Mouse (Mus musculus): ENCODE measurements around the gene Ntan1. TPM values are rescaled to one million over a fixed set of nuclear protein-coding genes. Genes with fewer than 3 reads are reported as not detected.
"Not testable (repeated sequence)": the region's sequence is repeated elsewhere in the genome, so short reads cannot be mapped to it uniquely, and the experiment has no call there.

Ntan1 gene
- polyA plus RNA-seq, 1 experiment from 2014 or later = 191 TPM

GRCm38 (mm10) chr16:13845031-13845430 lies 26.4 kb downstream of the Ntan1 start:
- peaks cover 2% of the 10 kb centered on the region; the same call in 1 of the 2 replicates for H3K36me3 ChIP-seq (ENCODE audit: control insufficient read depth, insufficient read depth, low read length)
- 98% methylated on average over 5 of the region's 5 CpGs for WGBS
- H3K9ac ChIP-seq (ENCODE audit: low read depth, low read length) = no peak overlapping the region
- H3K27ac ChIP-seq (ENCODE audit: low read depth, low read length) = no peak overlapping the region
- no peak for ATAC-seq (ENCODE audit: low FRiP score)
- H3K9me3 ChIP-seq (ENCODE audit: control insufficient read depth, low read length) = no peaks in the 10 kb centered on the region
- H3K4me1 ChIP-seq (replicated peaks; ENCODE audit: control insufficient read depth, insufficient read depth, low read length) = no peaks in the 10 kb centered on the region
- H3K4me3 ChIP-seq (ENCODE audit: low read depth, low read length) = no peak overlapping the region
- H3K27me3 ChIP-seq (ENCODE audit: control insufficient read depth, insufficient read depth, low read length) = no peaks in the 10 kb centered on the region
- no peak for DNase-seq (ENCODE audit: low spot score)
- H3K4me2 ChIP-seq (replicated peaks; ENCODE audit: low read depth, low read length) = no peak overlapping the region

- H3K27me3 ChIP-seq (ENCODE audit: control insufficient read depth, insufficient read depth, low read length) = no peaks in the 10 kb centered on the region
- ATAC-seq (ENCODE audit: low FRiP score) = no peak
- no peak overlapping the region for H3K27ac ChIP-seq (ENCODE audit: low read depth, low read length)
- no peaks in the 10 kb centered on the region for H3K9me3 ChIP-seq (ENCODE audit: control insufficient read depth, low read length)
- 100% methylated on average over 1 of the region's 1 CpGs for WGBS
- no peak overlapping the region for H3K9ac ChIP-seq (ENCODE audit: low read depth, low read length)
- H3K4me2 ChIP-seq (replicated peaks; ENCODE audit: low read depth, low read length) = no peak overlapping the region
- H3K4me1 ChIP-seq (replicated peaks; ENCODE audit: control insufficient read depth, insufficient read depth, low read length) = no peaks in the 10 kb centered on the region
- no peak for DNase-seq (ENCODE audit: low spot score)
- no peaks in the 10 kb centered on the region; the same call in 1 of the 2 replicates for H3K36me3 ChIP-seq (ENCODE audit: control insufficient read depth, insufficient read depth, low read length)
- no peak overlapping the region for H3K4me3 ChIP-seq (ENCODE audit: low read depth, low read length)
Measured at GRCm38 (mm10) chr16:13846675-13847074, 28.0 kb downstream of the Ntan1 start.

DNA sequence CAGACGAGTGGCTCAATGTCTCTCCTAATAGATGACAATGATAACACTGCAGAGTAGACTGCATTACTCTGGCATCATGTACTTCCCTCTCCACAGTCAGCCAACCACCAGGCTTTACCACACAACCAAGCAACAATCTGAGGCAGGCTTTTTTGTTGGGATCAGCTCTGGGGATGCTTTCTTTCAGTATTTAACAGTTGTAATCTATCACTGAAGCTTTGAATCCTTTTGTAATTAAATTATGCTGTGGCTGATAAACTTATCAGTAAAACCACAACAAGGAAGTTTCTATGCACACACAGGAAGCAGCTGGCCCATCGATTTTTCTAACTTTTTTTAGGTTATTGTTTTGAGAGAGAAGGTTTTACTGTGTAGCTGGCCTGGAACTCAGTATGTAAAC lies 29.7 kb downstream of the Ntan1 start:
- DNase-seq (ENCODE audit: low spot score) (no peak), ATAC-seq (ENCODE audit: low FRiP score) (no peak)
- H3K4me3 ChIP-seq (ENCODE audit: low read depth, low read length) = no peak overlapping the region
- no peak overlapping the region for H3K27ac ChIP-seq (ENCODE audit: low read depth, low read length)
- H3K36me3 ChIP-seq (ENCODE audit: control insufficient read depth, insufficient read depth, low read length) = no peaks in the 10 kb centered on the region
- no peaks in the 10 kb centered on the region for H3K9me3 ChIP-seq (ENCODE audit: control insufficient read depth, low read length)
- H3K4me2 ChIP-seq (replicated peaks; ENCODE audit: low read depth, low read length) = no peak overlapping the region
- H3K9ac ChIP-seq (ENCODE audit: low read depth, low read length) = no peak overlapping the region
- H3K4me1 ChIP-seq (replicated peaks; ENCODE audit: control insufficient read depth, insufficient read depth, low read length) = no peaks in the 10 kb centered on the region
- WGBS = 82% methylated on average over 2 of the region's 2 CpGs
- no peaks in the 10 kb centered on the region for H3K27me3 ChIP-seq (ENCODE audit: control insufficient read depth, insufficient read depth, low read length)

DNA sequence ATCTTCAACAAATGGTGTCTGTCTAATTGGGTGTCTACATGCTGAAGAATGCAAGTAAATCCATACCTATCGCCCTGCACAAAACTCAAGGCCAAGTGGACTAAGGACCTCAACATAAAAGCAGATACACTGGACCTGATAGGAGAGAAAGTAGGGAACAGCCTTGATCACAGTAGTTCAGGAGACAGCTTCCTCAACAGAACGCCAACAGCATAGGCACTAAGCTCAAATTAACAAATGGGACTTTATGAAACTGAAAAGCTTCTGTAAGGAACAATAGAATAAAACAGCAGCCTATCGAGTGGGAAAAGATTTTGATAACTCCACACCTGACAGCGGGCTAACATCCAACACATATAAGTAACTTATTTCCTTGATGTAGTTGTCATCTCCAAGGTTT lies 32.8 kb downstream of the Ntan1 start:
- no peak overlapping the region for H3K27ac ChIP-seq (ENCODE audit: low read depth, low read length)
- no peak overlapping the region for H3K9ac ChIP-seq (ENCODE audit: low read depth, low read length)
- DNase-seq (ENCODE audit: low spot score) (no peak), ATAC-seq (ENCODE audit: low FRiP score) (no peak)
- H3K9me3 ChIP-seq (ENCODE audit: control insufficient read depth, low read length) = no peaks in the 10 kb centered on the region
- no peaks in the 10 kb centered on the region for H3K27me3 ChIP-seq (ENCODE audit: control insufficient read depth, insufficient read depth, low read length)
- no peak overlapping the region for H3K4me2 ChIP-seq (replicated peaks; ENCODE audit: low read depth, low read length)
- no peak overlapping the region for H3K4me3 ChIP-seq (ENCODE audit: low read depth, low read length)
- no peaks in the 10 kb centered on the region for H3K4me1 ChIP-seq (replicated peaks; ENCODE audit: control insufficient read depth, insufficient read depth, low read length)
- 92% methylated on average over 4 of the region's 4 CpGs for WGBS
- no peaks in the 10 kb centered on the region for H3K36me3 ChIP-seq (ENCODE audit: control insufficient read depth, insufficient read depth, low read length)

- Histone ChIP-seq H3K27me3 (ENCODE audit: control insufficient read depth, insufficient read depth, low read length) (no peaks in the 10 kb centered on the region), H3K9me3 (ENCODE audit: control insufficient read depth, low read length) (no peaks in the 10 kb centered on the region), H3K27ac (ENCODE audit: low read depth, low read length) (no peak overlapping the region), H3K4me3 (ENCODE audit: low read depth, low read length) (no peak overlapping the region), H3K36me3 (ENCODE audit: control insufficient read depth, insufficient read depth, low read length) (no peaks in the 10 kb centered on the region), H3K4me1 (replicated peaks; ENCODE audit: control insufficient read depth, insufficient read depth, low read length) (no peaks in the 10 kb centered on the region), H3K9ac (ENCODE audit: low read depth, low read length) (no peak overlapping the region), H3K4me2 (replicated peaks; ENCODE audit: low read depth, low read length) (no peak overlapping the region)
- ATAC-seq (ENCODE audit: low FRiP score) (no peak), DNase-seq (ENCODE audit: low spot score) (no peak)
- 92% methylated on average over 4 of the region's 4 CpGs for WGBS
Measured at GRCm38 (mm10) chr16:13853886-13854285, 35.2 kb downstream of the Ntan1 start.

DNA sequence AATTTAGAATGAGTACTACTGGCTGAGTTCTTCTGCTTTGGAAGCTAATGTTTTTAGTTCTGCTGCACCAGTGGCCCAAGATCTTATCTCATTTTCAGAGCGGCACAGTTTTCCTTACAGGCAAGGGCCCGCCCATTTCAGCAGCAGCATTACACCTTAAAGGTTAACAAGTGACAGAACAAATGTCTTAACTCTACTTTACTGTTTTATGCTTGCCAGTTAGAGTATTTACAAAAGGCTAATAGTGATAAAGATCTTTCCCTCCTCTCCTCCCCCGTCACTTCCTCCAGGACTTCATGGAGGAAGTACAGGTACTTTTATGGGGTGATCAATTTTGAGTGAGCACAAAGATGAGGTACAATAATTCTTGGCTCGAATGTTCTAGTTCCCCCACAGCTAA lies 47.4 kb downstream of the Ntan1 start:
- no peaks in the 10 kb centered on the region for H3K9me3 ChIP-seq (ENCODE audit: control insufficient read depth, low read length)
- 0 out of 2 replicates have a peak, but pooled peaks cover 4% of the 10 kb centered on the region for H3K4me1 ChIP-seq (replicated peaks; ENCODE audit: control insufficient read depth, insufficient read depth, low read length)
- no peaks in the 10 kb centered on the region for H3K27me3 ChIP-seq (ENCODE audit: control insufficient read depth, insufficient read depth, low read length)
- no peak overlapping the region for H3K4me2 ChIP-seq (replicated peaks; ENCODE audit: low read depth, low read length)
- WGBS = 81% methylated on average over 4 of the region's 4 CpGs
- no peak overlapping the region for H3K4me3 ChIP-seq (ENCODE audit: low read depth, low read length)
- no peak overlapping the region for H3K27ac ChIP-seq (ENCODE audit: low read depth, low read length)
- DNase-seq (ENCODE audit: low spot score) (no peak), ATAC-seq (ENCODE audit: low FRiP score) (no peak)
- H3K9ac ChIP-seq (ENCODE audit: low read depth, low read length) = no peak overlapping the region
- H3K36me3 ChIP-seq (ENCODE audit: control insufficient read depth, insufficient read depth, low read length) = no peaks in the 10 kb centered on the region

- 93% methylated on average over 5 of the region's 5 CpGs for WGBS
- no peaks in the 10 kb centered on the region for H3K36me3 ChIP-seq (ENCODE audit: control insufficient read depth, insufficient read depth, low read length)
- no peaks in the 10 kb centered on the region for H3K9me3 ChIP-seq (ENCODE audit: control insufficient read depth, low read length)
- ATAC-seq (ENCODE audit: low FRiP score) (no peak), DNase-seq (ENCODE audit: low spot score) (no peak)
- H3K4me3 ChIP-seq (ENCODE audit: low read depth, low read length) = no peak overlapping the region
- H3K4me2 ChIP-seq (replicated peaks; ENCODE audit: low read depth, low read length) = no peak overlapping the region
- 0 out of 2 replicates have a peak, but pooled peaks cover 4% of the 10 kb centered on the region for H3K4me1 ChIP-seq (replicated peaks; ENCODE audit: control insufficient read depth, insufficient read depth, low read length)
- H3K27me3 ChIP-seq (ENCODE audit: control insufficient read depth, insufficient read depth, low read length) = no peaks in the 10 kb centered on the region
- no peak overlapping the region for H3K27ac ChIP-seq (ENCODE audit: low read depth, low read length)
- no peak overlapping the region for H3K9ac ChIP-seq (ENCODE audit: low read depth, low read length)
Measured at GRCm38 (mm10) chr16:13866616-13867015, 48.0 kb downstream of the Ntan1 start.

- H3K36me3 ChIP-seq (ENCODE audit: control insufficient read depth, insufficient read depth, low read length); H3K4me3 ChIP-seq (ENCODE audit: low read depth, low read length): not testable (repeated sequence)
- ATAC-seq (ENCODE audit: low FRiP score) = peak; percentile 86
Measured at GRCm38 (mm10) chr16:13867406-13867805, 48.8 kb downstream of the Ntan1 start.

GRCm38 (mm10) chr16:13867910-13868514 lies 49.4 kb downstream of the Ntan1 start:
- Histone ChIP-seq H3K27me3 (ENCODE audit: control insufficient read depth, insufficient read depth, low read length) (no peaks in the 10 kb centered on the region), H3K4me3 (ENCODE audit: low read depth, low read length) (peak overlapping the region; percentile 33), H3K9ac (ENCODE audit: low read depth, low read length) (peak overlapping the region; percentile 52), H3K9me3 (ENCODE audit: control insufficient read depth, low read length) (no peaks in the 10 kb centered on the region), H3K36me3 (ENCODE audit: control insufficient read depth, insufficient read depth, low read length) (no peaks in the 10 kb centered on the region), H3K4me1 (replicated peaks; ENCODE audit: control insufficient read depth, insufficient read depth, low read length) (0 out of 2 replicates have a peak, but pooled peaks cover 4% of the 10 kb centered on the region), H3K4me2 (replicated peaks; ENCODE audit: low read depth, low read length) (peak overlapping the region; percentile 58), H3K27ac (ENCODE audit: low read depth, low read length) (peak overlapping the region; percentile 33; the same call in 1 of the 2 replicates)
- 2% methylated on average over 38 of the region's 42 CpGs for WGBS
- peak; percentile 88 for ATAC-seq (ENCODE audit: low FRiP score)
- peak; percentile 58 for DNase-seq (ENCODE audit: low spot score)

More at GRCm38 (mm10) chr16:13867406-13867805, 48.8 kb downstream of the Ntan1 start:
- not testable (repeated sequence) for H3K9ac ChIP-seq (ENCODE audit: low read depth, low read length); H3K9me3 ChIP-seq (ENCODE audit: control insufficient read depth, low read length); H3K4me1 ChIP-seq (replicated peaks; ENCODE audit: control insufficient read depth, insufficient read depth, low read length); H3K4me2 ChIP-seq (replicated peaks; ENCODE audit: low read depth, low read length); H3K27me3 ChIP-seq (ENCODE audit: control insufficient read depth, insufficient read depth, low read length); H3K27ac ChIP-seq (ENCODE audit: low read depth, low read length)
- peak; percentile 58 for DNase-seq (ENCODE audit: low spot score)
- 11% methylated on average over 5 of the region's 5 CpGs for WGBS

Data from hindbrain, embryonic 11.5 days (tissue).